Mouse (Mus musculus) liver, postnatal 0 days (tissue): ENCODE data around the gene Cnga3. TPM values are rescaled to one million over a fixed set of nuclear protein-coding genes. Genes with fewer than 3 reads are reported as not detected.

Experiments
- ATAC-seq: fragments of 200-750 bp; cut with Nextera tagmentation; 2 replicates; pipeline ENCODE4 v1.8.0; 2017; ENCODE audit warnings: mild to moderate bottlenecking, moderate library complexity
- DNase-seq: peaks from one replicate; pipeline ENCODE4 v3.0.0-alpha.2; 2016
- H3K27ac ChIP-seq: fragments of 300-500 bp; sonication (generic); 2 replicates; pipeline ENCODE4 v1.5.1; 2014; ENCODE audit warnings: antibody characterized with exemption, moderate library complexity, mild to moderate bottlenecking, low read depth
- H3K27me3 ChIP-seq: fragments of 300-500 bp; sonication (generic); 2 replicates; pipeline ENCODE4 v1.6.1; 2014; ENCODE audit warnings: low read length, control low read depth, mixed read lengths; ENCODE audit not compliant: insufficient read depth
- H3K36me3 ChIP-seq: fragments of 300-500 bp; sonication (generic); replicated peaks from 2 replicates; pipeline ENCODE4 v1.6.1; 2014; ENCODE audit warnings: mild to moderate bottlenecking, control low read depth, low read length, moderate library complexity, mixed read lengths; ENCODE audit not compliant: insufficient read depth
- H3K4me1 ChIP-seq: fragments of 300-500 bp; sonication (generic); 2 replicates; pipeline ENCODE4 v1.6.1; 2014; ENCODE audit warnings: antibody characterized with exemption, mild to moderate bottlenecking, control low read depth; ENCODE audit not compliant: insufficient read depth
- H3K4me2 ChIP-seq: fragments of 300-500 bp; sonication (generic); 2 replicates; pipeline ENCODE4 v1.6.1; 2014; ENCODE audit warnings: low read depth, mild to moderate bottlenecking, low read length, moderate library complexity, mixed read lengths
- H3K4me3 ChIP-seq: fragments of 300-500 bp; sonication (generic); 2 replicates; pipeline ENCODE4 v1.5.1; 2014; ENCODE audit warnings: low read depth, low read length
- H3K9ac ChIP-seq: fragments of 300-500 bp; sonication (generic); replicated peaks from 2 replicates; pipeline ENCODE4 v1.6.1; 2014; ENCODE audit warnings: mild to moderate bottlenecking, moderate library complexity
- H3K9me3 ChIP-seq: fragments of 300-500 bp; sonication (generic); 2 replicates; pipeline ENCODE4 v1.6.1; 2016; ENCODE audit warnings: mild to moderate bottlenecking, control low read depth, low read length, mixed read lengths
- CTCF ChIP-seq: sonication (generic); IDR thresholded peaks from 2 replicates; pipeline ENCODE4 v1.5.1; 2016; ENCODE audit warnings: antibody characterized with exemption, low read depth
- EP300 ChIP-seq: IDR thresholded peaks from 2 replicates; pipeline ENCODE4 v1.6.1; 2016; ENCODE audit warnings: antibody characterized with exemption, low read depth, mild to moderate bottlenecking
- WGBS: fragments of 180-500 bp; shearing (Covaris S2); extraction: QIAGEN DNeasy Blood & Tissue Kit; methylation state at CpG from one replicate; pipeline ENCODE4 v1.1.7; 2014; ENCODE audit not compliant: insufficient replicate concordance; 5-methylcytosine and 5-hydroxymethylcytosine counted together
- polyA plus RNA-seq: library from polyadenylated mRNA; unstranded; fragments of >200 nt; fragmentation: Nextera tagmentation; extraction: Ambion mirVana; gene quantifications from 2 replicates; pipeline ENCODE4 v1.2.1, GENCODE M21; 2015

Cnga3 gene
- polyA plus RNA-seq, 1 experiment from 2014 or later: not detected

- no peak for ATAC-seq
- WGBS: 56% methylated on average over 7 of the region's 7 CpGs
- DNase-seq: no peak
- Histone ChIP-seq H3K9ac (no peak overlapping the region), H3K36me3 (no peaks in the 10 kb centered on the region), H3K4me3 (no peak overlapping the region), H3K4me2 (no peak overlapping the region), H3K9me3 (no peaks in the 10 kb centered on the region), H3K27me3 (0 out of 2 replicates have a peak, but pooled peaks cover 6% of the 10 kb centered on the region), H3K4me1 (no peaks in the 10 kb centered on the region), H3K27ac (no peak overlapping the region)
- no peak for TF ChIP-seq CTCF
- no peak for TF ChIP-seq EP300
Measured at GRCm38 (mm10) chr1:37222002-37222401, 7.8 kb downstream of the Cnga3 start.

GRCm38 (mm10) chr1:37230404-37230803 is 16.2 kb downstream of the Cnga3 start:
- Histone ChIP-seq H3K27me3 (no peaks in the 10 kb centered on the region), H3K27ac (no peak overlapping the region), H3K4me1 (no peaks in the 10 kb centered on the region), H3K36me3 (no peaks in the 10 kb centered on the region), H3K4me3 (no peak overlapping the region), H3K4me2 (no peak overlapping the region), H3K9me3 (no peaks in the 10 kb centered on the region), H3K9ac (no peak overlapping the region)
- TF ChIP-seq EP300 (no peak), CTCF (no peak)
- WGBS: 62% methylated on average over 6 of the region's 6 CpGs
- ATAC-seq: no peak
- DNase-seq: no peak

- no peak overlapping the region for H3K9ac ChIP-seq
- H3K36me3 ChIP-seq: no peaks in the 10 kb centered on the region
- no peak overlapping the region for H3K4me2 ChIP-seq
- H3K27ac ChIP-seq: no peak overlapping the region
- no peaks in the 10 kb centered on the region for H3K27me3 ChIP-seq
- no peak for DNase-seq
- TF ChIP-seq EP300 (no peak), CTCF (no peak)
- no peaks in the 10 kb centered on the region for H3K4me1 ChIP-seq
- H3K4me3 ChIP-seq: no peak overlapping the region
- H3K9me3 ChIP-seq: no peaks in the 10 kb centered on the region
- 60% methylated on average over 6 of the region's 6 CpGs for WGBS
- peak; percentile 78 for ATAC-seq
Measured at GRCm38 (mm10) chr1:37231295-37231701, 17.1 kb downstream of the Cnga3 start.

- no peak for ATAC-seq
- H3K27ac ChIP-seq: no peak overlapping the region
Measured at GRCm38 (mm10) chr1:37239045-37239635, 24.9 kb downstream of the Cnga3 start.

GRCm38 (mm10) chr1:37242253-37242652 is 28.0 kb downstream of the Cnga3 start:
- ATAC-seq (no peak), DNase-seq (no peak)
- no peak for TF ChIP-seq EP300
- no peak for TF ChIP-seq CTCF
- no peak overlapping the region for H3K9ac ChIP-seq
- H3K4me1 ChIP-seq: no peaks in the 10 kb centered on the region
- no peaks in the 10 kb centered on the region for H3K36me3 ChIP-seq
- H3K27me3 ChIP-seq: no peaks in the 10 kb centered on the region
- no peaks in the 10 kb centered on the region for H3K9me3 ChIP-seq
- 52% methylated on average over 8 of the region's 8 CpGs for WGBS
- no peak overlapping the region for H3K4me3 ChIP-seq
- no peak overlapping the region for H3K4me2 ChIP-seq
- H3K27ac ChIP-seq: no peak overlapping the region

More at GRCm38 (mm10) chr1:37239045-37239635, 24.9 kb downstream of the Cnga3 start:
- H3K9me3 ChIP-seq: no peaks in the 10 kb centered on the region
- no peak overlapping the region for H3K9ac ChIP-seq
- no peaks in the 10 kb centered on the region for H3K4me1 ChIP-seq
- 63% methylated on average over 10 of the region's 10 CpGs for WGBS
- H3K4me3 ChIP-seq: no peak overlapping the region
- no peak for DNase-seq
- H3K4me2 ChIP-seq: no peak overlapping the region
- H3K27me3 ChIP-seq: no peaks in the 10 kb centered on the region
- no peaks in the 10 kb centered on the region for H3K36me3 ChIP-seq
- TF ChIP-seq CTCF: no peak
- TF ChIP-seq EP300: no peak

- Histone ChIP-seq H3K9me3 (no peaks in the 10 kb centered on the region), H3K4me3 (no peak overlapping the region), H3K4me2 (no peak overlapping the region), H3K27ac (no peak overlapping the region), H3K27me3 (no peaks in the 10 kb centered on the region), H3K4me1 (no peaks in the 10 kb centered on the region), H3K36me3 (no peaks in the 10 kb centered on the region), H3K9ac (no peak overlapping the region)
- WGBS: 91% methylated on average over 2 of the region's 2 CpGs
- ATAC-seq: no peak
- no peak for DNase-seq
- TF ChIP-seq CTCF: no peak
- TF ChIP-seq EP300: no peak
Measured at GRCm38 (mm10) chr1:37246476-37246875, 32.2 kb downstream of the Cnga3 start.
